ENCODE assay signal across 29 mouse cellular contexts in genomic region chr12:77143105-77143504, GRCm38 (mm10).
DNase-seq lines count a peak whose midpoint lies in the region; ATAC-seq and TF ChIP-seq lines count a peak whose summit lies in the region.
"Had no signal": no experiment of that assay in that cellular context is flagged by ENCODE, and none has a peak within 500 bp of the region (broad histone marks: within the 10 kb centered on the region; RNA-seq: fewer than 3 reads in every experiment).

No protein-coding gene starts in this region.

- peak; percentile 87 for DNase-seq in heart, adult 11 months
- DNase-seq in heart, postnatal 4 days = no peak
- DNase-seq in liver (no peak), R1 (ENCODE audit: low read depth, low spot score) (peak; percentile 20)
- DNase-seq in frontal cortex, adult 2 months (ENCODE audit: extremely low spot score in 1 of 2, low spot score in 1 of 2) = no peak
- DNase-seq: adrenal gland, postnatal 10 days; adrenal gland, postnatal 36 days; cerebellum, adult 11 months; cerebellum, adult 8-10 months; cerebellum, postnatal 10 days; cerebellum, postnatal 36 days; embryo, embryonic 11 days; gastrocnemius, postnatal 25 days; heart, adult 2 months; heart, postnatal 36 days; kidney, adult 18-20 months had no signal

- no peak for TF ChIP-seq CTCF in ES-Bruce4 (IDR thresholded peaks at IDR 0.05; ENCODE audit: low read depth, low read length)

- H3K36me3 ChIP-seq in liver, embryonic 12.5 days = no peaks in the 10 kb centered on the region
- H3K36me3 ChIP-seq in ES-Bruce4 (ENCODE audit: control insufficient read depth, insufficient read depth, low read length, poor library complexity, severe bottlenecking) = no peaks in the 10 kb centered on the region
- H3K36me3 ChIP-seq: embryonic facial prominence, embryonic 10.5 days; embryonic facial prominence, embryonic 13.5 days; forebrain, embryonic 12.5 days had no signal

- H3K4me3 ChIP-seq in liver, embryonic 12.5 days = no peak overlapping the region
- H3K4me3 ChIP-seq in ES-Bruce4 (ENCODE audit: low read depth, low read length) = peak overlapping the region; percentile 10; the same call in 1 of the 2 replicates
- H3K4me3 ChIP-seq: embryonic facial prominence, embryonic 10.5 days; embryonic facial prominence, embryonic 13.5 days; erythroblast, embryonic 14.5 days; forebrain, embryonic 12.5 days; heart, adult 2 months had no signal

- TF ChIP-seq POLR2A in ES-Bruce4 (IDR thresholded peaks at IDR 0.05; ENCODE audit: insufficient read depth, low read length) = no peak

- ATAC-seq in liver, embryonic 12.5 days = no peak
- ATAC-seq in cerebellum, adult (ENCODE audit: insufficient number of reproducible peaks, low FRiP score, low TSS enrichment) = no peak
- ATAC-seq: forebrain, embryonic 16.5 days; hindbrain, postnatal 0 days; inflammation-experienced regulatory T-cells, adult 6 months; intestine, embryonic 16.5 days had no signal

- WGBS in liver, embryonic 12.5 days (ENCODE audit: insufficient replicate concordance) = 51% methylated on average over 12 of the region's 12 CpGs

- H3K9ac ChIP-seq in liver, embryonic 12.5 days = no peak overlapping the region
- no peak overlapping the region for H3K9ac ChIP-seq in ES-Bruce4 (ENCODE audit: low read depth, poor library complexity, severe bottlenecking)
- H3K9ac ChIP-seq: embryonic facial prominence, embryonic 13.5 days; forebrain, embryonic 12.5 days; hindbrain, embryonic 14.5 days had no signal

- H3K27me3 ChIP-seq in liver, embryonic 12.5 days (replicated peaks) = no peaks in the 10 kb centered on the region
- no peaks in the 10 kb centered on the region for H3K27me3 ChIP-seq in ES-Bruce4 (ENCODE audit: control insufficient read depth, insufficient read depth, low read length, poor library complexity, severe bottlenecking)
- H3K27me3 ChIP-seq: forebrain, embryonic 12.5 days had no signal

- no peaks in the 10 kb centered on the region for H3K9me3 ChIP-seq in liver, embryonic 12.5 days (replicated peaks)
- H3K9me3 ChIP-seq in ES-Bruce4 (replicated peaks; ENCODE audit: control insufficient read depth, insufficient read depth, low read length, poor library complexity, severe bottlenecking) = no peaks in the 10 kb centered on the region
- H3K9me3 ChIP-seq: embryonic facial prominence, embryonic 10.5 days; embryonic facial prominence, embryonic 13.5 days; forebrain, embryonic 12.5 days had no signal

- H3K27ac ChIP-seq in liver, embryonic 12.5 days = no peak overlapping the region
- no peak overlapping the region for H3K27ac ChIP-seq in ES-Bruce4 (ENCODE audit: insufficient read depth, low read length)
- H3K27ac ChIP-seq: embryonic facial prominence, embryonic 10.5 days; embryonic facial prominence, embryonic 13.5 days; forebrain, embryonic 12.5 days; heart, adult 2 months; hindbrain, embryonic 14.5 days; hindbrain, postnatal 0 days had no signal

- TF ChIP-seq EP300 in ES-Bruce4 (IDR thresholded peaks at IDR 0.05; ENCODE audit: insufficient read depth, low read depth, low read length) = no peak

- H3K4me1 ChIP-seq in liver, embryonic 12.5 days = peaks cover 12% of the 10 kb centered on the region; the same call in 1 of the 2 replicates
- H3K4me1 ChIP-seq in ES-Bruce4 (ENCODE audit: control insufficient read depth, insufficient read depth, low read length) = peaks cover 3% of the 10 kb centered on the region
- H3K4me1 ChIP-seq: embryonic facial prominence, embryonic 13.5 days; forebrain, embryonic 12.5 days had no signal

- peak overlapping the region; percentile 37 for H3K4me2 ChIP-seq in liver, embryonic 12.5 days
- H3K4me2 ChIP-seq: embryonic facial prominence, embryonic 13.5 days; forebrain, embryonic 12.5 days; heart, embryonic 11.5 days; hindbrain, embryonic 14.5 days had no signal

Comparison
In these comparisons a context has a peak if more than half of its experiments do, and no peak if none do; other contexts are left out.
1. DNase-seq: peak in heart, adult 11 months (single experiment) and R1 (single experiment); none in heart, postnatal 4 days (single experiment), liver (single experiment) and frontal cortex, adult 2 months (0 of 2).